Mouse (Mus musculus) left cerebral cortex, adult 2 months (tissue): ENCODE measurements around the gene Rpl35a. TPM values are rescaled to one million over a fixed set of nuclear protein-coding genes. Genes with fewer than 3 reads are reported as not detected.

Experiments used
- DNase-seq, 2 experiments: peaks; one replicate each; pipeline ENCODE4 v3.0.0; 2021 to 2022; ENCODE audit warnings: low spot score in 2 of 2, mixed read lengths in 1 of 2; ENCODE audit errors: extremely low spot score in 1 of 2
- H3K27ac ChIP-seq: fragments of 200-600 bp; 2 replicates; pipeline ENCODE4 v1.8.1; 2022
- H3K4me3 ChIP-seq: fragments of 200-600 bp; 2 replicates; pipeline ENCODE4 v1.8.1; 2022
- CTCF ChIP-seq: fragments of 200-600 bp; IDR thresholded peaks from 2 replicates; pipeline ENCODE4 v1.8.1; 2022; ENCODE audit warnings: antibody characterized with exemption, mild to moderate bottlenecking, moderate library complexity
- intact Hi-C: fragments of 180-260 bp; cut with DNase I; formaldehyde crosslinking; loops from one replicate; pipeline ENCODE4 v1.15.1; 2025
- long read RNA-seq, 2 experiments: library from polyadenylated mRNA; stranded (forward); transcript quantifications; one replicate each; pipeline ENCODE4 v2.0.0; 2021; ENCODE audit warnings: borderline mapping rate in 2 of 2
- total RNA-seq, 2 experiments: library from RNA; stranded (reverse); gene quantifications; 2 replicates each; pipeline ENCODE4 v1.2.3; 2021

Gene Rpl35a
- total RNA-seq: 100 to 1,000 TPM; 287 to 307 TPM
- long read RNA-seq, experiment 1, transcript Rpl35a-205 (5 exons, 510 nt): major isoform, 16 of 26 reads
- long read RNA-seq, experiment 1, partial matches to known transcripts: 2 of 26 reads
- long read RNA-seq, experiment 1, other reads (novel, unspliced or antisense): 0 of 26 reads
- long read RNA-seq, experiment 2, partial matches to known transcripts: 1 of 9 reads
- long read RNA-seq, experiment 2, other reads (novel, unspliced or antisense): 0 of 9 reads

DNA sequence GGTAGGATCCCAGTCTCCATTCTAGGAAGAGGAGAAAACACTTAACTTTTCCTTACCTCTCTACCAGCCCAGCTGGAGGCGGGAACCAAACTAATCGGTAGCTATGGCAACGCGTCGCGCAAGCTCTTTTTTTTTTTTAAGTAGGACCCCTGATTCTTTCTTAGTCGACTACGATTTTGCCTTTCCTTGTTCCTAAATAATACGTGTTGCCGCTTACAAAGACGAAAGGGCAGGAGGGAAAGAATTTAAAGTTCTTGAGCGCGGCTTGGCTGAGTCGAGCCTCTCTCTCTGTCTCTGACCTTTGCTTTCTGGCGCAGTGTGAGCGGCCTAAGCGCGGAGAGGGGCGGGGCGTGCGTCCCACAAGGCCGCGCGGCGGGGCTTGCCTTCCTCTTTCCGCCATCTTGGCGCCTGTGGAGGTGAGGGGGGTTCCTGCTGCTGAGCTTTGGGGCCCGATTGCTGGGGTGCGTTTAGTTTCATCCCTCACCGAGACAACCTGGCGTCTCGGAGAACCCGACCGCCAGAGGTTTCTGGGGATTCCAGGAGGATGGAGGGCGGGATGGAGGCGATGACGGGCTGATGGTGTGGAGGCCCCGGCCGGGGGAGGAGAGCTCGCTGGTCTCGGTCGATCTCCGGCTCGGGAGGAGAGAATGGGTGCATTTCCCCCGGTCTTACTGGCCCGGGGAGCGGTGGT, at the start of gene Rpl35a, which contains the start of gene Iqcg:
Gene Rpl35a (plus strand): TSS at position 359 of the 691 bp plus-strand sequence.
Gene Iqcg (minus strand): TSS at position 124 of the 691 bp plus-strand sequence.
- intact Hi-C loops: loop anchor here (2.0 to 5.0 kb wide), 2 partner anchors 129 to 179 kb away; partner anchors contain the start of genes Fyttd1, Osbpl11 and Rubcn
- Histone ChIP-seq H3K27ac (peak within 1 kb of the TSS; percentile 100), H3K4me3 (peak within 1 kb of the TSS; percentile 100)
- TF ChIP-seq CTCF: no peak
- DNase-seq: peak; percentile 87 to 89

DNA sequence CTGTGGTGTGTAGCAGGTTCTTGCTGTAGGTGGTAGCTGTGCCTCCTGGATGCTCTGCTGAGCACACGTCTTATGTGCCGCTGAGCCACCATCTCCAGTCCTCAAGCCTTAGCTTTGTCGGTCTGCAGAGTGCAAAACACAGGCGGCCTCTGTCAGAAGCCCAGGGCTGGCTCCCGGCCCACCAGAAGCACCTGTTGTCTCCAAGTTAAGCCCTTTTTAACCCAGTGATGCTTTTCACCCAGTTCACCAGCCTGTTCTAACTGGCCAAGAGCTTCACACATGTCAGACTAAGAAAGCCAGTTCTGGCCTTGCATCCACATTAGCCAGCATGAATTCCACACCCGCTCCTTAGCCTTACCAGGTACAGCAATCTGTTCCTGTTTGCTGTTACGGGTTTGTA, 49.4 kb upstream of the Rpl35a start:
- no peak for DNase-seq
- intact Hi-C loops: no loop called here
- TF ChIP-seq CTCF: no peak
- Histone ChIP-seq H3K27ac (no peak overlapping the region), H3K4me3 (no peak overlapping the region)

DNA sequence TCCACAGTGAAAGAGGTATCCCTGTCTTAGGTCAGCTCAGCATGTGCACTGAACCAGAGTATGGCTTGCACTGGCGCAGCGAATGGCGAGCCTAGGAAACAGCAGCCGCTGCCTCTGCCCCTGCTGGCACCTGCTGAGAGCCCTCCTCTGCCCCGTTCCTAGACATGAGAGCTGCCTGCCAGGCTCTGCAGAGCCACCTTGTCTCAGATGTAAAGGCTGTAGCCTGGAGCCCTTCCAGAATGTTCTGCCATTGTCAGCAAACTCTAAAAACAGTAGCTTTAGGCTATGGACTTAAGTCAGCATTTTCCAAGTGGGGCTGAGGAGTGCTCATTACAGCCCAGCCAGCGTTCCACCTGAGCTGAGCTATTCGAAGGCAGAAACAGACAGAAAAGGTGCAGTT, 48.8 kb upstream of the Rpl35a start:
- no peak for DNase-seq
- TF ChIP-seq CTCF: no peak

DNA sequence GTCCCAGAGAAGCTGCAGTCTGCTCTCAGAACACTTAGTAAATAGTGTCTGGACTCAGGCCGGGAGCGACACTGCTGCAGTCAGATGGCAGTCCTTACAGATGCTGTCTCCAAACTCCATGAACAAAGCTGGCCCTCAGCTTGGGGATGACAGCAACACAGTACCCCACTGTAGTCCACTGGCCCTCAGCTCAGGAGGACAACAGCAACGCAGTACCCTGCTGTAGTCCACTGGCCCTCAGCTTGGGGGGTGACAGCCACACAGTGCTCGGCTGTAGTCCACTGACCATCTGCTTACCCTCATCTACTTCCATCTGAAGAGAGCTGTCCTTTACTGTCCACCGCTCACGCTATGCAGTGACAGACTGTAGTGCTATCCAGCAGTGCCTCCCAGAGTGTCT, 46.1 kb upstream of the Rpl35a start:
- Histone ChIP-seq H3K4me3 (no peak overlapping the region), H3K27ac (no peak overlapping the region)
- DNase-seq: no peak
- intact Hi-C loops: no loop called here
- no peak for TF ChIP-seq CTCF

More for the DNA sequence above, 48.8 kb upstream of the Rpl35a start:
- Histone ChIP-seq H3K4me3 (no peak overlapping the region), H3K27ac (no peak overlapping the region)
- intact Hi-C loops: no loop called here

DNA sequence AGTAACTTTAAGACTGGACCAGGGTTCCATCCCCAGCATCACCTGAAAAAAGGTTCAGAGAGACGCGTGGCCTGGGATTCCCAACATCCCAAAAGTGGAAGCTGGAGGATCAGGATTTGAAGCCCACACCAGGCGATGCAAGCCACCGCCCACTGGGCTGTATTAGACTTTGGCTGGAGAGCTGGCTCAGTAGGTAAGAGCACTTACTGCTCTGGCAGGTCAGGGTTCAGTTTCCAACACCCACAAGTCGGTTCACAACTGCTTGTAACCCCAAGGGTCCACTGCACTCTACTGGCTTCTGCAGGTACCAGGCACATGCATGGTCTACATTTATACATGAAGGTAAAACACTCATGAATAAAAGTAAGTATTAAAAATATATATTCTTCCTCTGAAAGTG, 42.5 kb upstream of the Rpl35a start:
- no peak for DNase-seq
- Histone ChIP-seq H3K4me3 (no peak overlapping the region), H3K27ac (no peak overlapping the region)
- intact Hi-C loops: no loop called here
- TF ChIP-seq CTCF: no peak

DNA sequence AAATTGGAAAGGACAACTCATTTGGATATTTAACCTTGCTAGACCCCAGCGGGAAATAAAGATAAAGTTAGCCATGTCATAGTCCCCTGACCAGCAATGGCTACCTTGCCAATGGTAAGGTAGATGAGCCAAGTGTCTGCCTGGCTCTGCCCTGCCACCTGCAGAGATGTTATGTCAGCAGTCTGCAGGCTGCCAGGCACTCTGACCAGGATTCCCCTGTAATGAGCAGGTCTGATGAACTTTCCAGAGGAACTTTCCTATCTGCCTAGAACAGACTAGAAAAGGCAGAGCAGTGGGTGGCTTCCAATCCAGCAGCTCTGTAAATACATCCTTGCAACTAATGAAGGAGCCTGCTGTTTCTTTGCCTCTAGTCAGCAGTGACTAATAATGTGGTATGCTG, 41.3 kb upstream of the Rpl35a start:
- DNase-seq: no peak
- intact Hi-C loops: no loop called here
- H3K27ac ChIP-seq: no peak overlapping the region
- TF ChIP-seq CTCF: no peak
- no peak overlapping the region for H3K4me3 ChIP-seq

DNA sequence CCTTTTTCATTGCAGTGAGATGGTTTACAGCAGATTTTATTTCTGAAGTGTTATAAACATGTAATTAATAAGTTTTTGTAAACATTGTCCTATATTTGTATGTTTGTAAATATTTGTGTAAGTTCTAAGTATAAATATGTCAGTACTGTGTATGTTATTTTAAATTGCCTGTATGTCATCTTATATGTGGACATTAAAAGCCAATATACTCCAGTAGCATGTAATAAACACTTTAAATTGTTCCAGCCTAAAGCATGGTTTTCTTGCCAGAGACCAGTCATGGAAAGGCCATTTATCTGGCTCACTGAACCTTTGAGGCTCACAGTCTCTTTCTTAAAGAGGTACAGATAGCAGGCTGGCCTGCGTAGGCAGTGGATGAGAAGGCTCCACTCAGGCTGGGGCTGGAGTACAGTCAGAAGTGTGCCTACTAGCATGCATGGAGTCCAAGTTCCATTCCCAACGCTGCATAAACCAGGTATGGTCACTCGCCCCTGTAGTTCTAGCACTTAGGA, 40.8 kb upstream of the Rpl35a start:
- Histone ChIP-seq H3K4me3 (no peak overlapping the region), H3K27ac (no peak overlapping the region)
- no peak for TF ChIP-seq CTCF
- intact Hi-C loops: no loop called here
- DNase-seq: no peak

DNA sequence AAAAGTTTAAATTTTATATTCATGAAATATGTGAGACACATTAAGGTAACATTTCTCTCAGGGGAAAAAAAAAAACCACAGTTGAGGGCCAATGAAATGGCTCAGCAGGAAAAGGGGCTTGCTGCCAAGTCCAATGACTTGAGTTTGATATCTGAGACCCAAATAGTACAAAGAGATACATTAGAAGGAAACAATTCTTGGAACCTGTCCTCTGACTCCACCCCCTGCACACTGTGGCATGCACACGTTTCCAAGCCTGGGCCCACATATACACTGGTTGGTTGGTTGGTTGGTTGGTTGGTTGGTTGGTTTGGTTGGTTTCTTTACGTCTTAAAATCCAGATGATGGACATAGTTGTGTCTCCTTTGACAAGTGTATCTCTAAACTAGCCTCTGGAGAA, 40.3 kb upstream of the Rpl35a start:
- DNase-seq: no peak
- intact Hi-C loops: no loop called here
- no peak for TF ChIP-seq CTCF
- no peak overlapping the region for H3K27ac ChIP-seq
- H3K4me3 ChIP-seq: no peak overlapping the region

DNA sequence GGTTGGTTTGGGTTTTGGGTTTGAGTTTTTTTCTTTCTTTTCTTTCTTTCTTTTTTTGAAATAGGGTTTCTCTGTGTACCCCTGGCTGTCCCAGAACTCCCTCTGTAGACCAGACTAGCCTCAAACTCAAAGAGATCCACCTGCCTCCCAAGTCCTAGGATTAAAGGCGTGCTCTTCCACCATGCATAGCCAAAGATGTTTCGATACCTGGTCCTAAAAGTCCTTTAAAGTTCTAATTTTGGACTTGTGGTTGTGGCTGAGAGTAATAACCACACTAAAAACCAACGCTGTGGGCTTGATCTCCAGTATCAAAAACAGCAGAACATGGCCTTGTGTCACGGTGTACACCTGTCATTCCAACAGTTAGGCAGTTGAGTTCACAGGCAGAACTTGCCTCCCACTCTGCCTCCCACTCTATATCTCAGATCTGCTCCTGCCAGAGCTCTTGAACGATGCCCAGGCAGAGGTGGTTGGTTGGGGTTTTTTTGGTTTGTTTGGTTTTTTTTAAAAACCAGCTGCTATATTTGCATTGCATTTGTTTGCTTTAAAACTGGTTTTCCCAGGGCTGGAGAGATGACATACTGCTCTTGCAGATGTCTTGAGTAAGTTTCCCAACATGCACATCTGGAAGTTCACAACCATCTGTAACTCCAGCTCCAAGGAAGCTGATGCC, 38.4 kb upstream of the Rpl35a start:
- DNase-seq: no peak
- Histone ChIP-seq H3K27ac (no peak overlapping the region), H3K4me3 (no peak overlapping the region)
- TF ChIP-seq CTCF: no peak
- intact Hi-C loops: no loop called here

DNA sequence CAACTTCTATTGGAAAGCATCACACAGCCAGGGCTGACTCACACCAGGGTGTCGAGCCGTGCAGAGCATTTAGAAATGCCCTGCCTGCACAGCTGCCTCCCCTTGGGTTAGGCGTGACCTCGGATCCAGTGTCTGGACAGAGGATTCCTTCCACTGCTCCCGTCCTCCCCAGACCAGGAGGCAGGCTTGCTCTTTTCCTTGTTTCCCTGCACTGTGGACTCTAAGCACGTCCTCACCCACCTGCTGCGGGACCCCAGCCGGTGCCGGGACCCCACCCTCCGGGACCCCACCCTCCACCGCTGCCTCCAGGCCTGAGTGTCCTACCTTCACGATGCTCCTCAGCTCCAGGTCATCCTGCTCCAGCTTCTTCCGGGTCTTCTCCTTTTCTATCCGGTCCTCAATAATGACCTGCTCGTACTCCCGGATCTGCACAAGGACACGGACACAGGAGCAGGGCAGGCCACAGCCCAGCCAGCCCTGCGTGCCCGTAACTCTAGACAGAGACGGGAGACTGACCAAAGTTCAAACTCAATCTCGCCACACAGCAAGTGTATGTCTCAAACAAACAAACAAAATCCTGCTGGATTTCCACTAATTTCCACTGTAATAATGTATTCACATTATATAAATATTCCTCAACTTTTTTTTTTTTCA, 37.0 kb upstream of the Rpl35a start:
- no peak for DNase-seq
- intact Hi-C loops: no loop called here
- TF ChIP-seq CTCF: no peak
- Histone ChIP-seq H3K27ac (no peak overlapping the region), H3K4me3 (no peak overlapping the region)

DNA sequence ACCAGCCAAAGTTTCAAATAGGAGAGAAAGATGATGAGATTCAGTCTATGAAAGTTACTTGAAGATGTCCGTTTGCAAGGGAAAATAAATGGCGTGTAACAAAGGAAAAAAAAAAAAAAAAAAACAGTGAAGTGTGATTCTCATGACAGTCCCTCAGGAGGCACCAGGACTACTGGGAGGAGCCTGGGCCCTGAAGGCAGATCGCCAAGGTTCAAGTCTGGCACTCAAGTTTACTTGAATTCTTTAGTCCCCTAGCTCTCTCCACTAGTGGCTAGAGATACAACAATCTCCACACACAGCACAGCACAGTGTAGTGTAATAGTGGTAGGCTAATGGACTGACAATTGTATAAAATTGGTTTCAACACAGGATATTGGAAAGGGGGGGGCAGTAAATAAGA, 34.9 kb upstream of the Rpl35a start:
- intact Hi-C loops: loop anchor here (5.0 kb wide), 1 partner anchor 131 kb away; no protein-coding TSS in a partner anchor
- no peak for TF ChIP-seq CTCF
- Histone ChIP-seq H3K4me3 (no peak overlapping the region), H3K27ac (no peak overlapping the region)
- DNase-seq: no peak
